Mouse (Mus musculus): ENCODE results near the gene Wdr83. TPM values are rescaled to one million over a fixed set of nuclear protein-coding genes. Genes with fewer than 3 reads are reported as not detected.
A peak's percentile ranks its signal among the peaks of the same experiment; 100 is the strongest.
"Not testable (repeated sequence)": the region's sequence is repeated elsewhere in the genome, so short reads cannot be mapped to it uniquely, and the experiment has no call there.

The Wdr83 gene
- 37.7 and 38.7 TPM in 2 replicates for polyA plus RNA-seq (2015; fragmentation: Nextera tagmentation; extraction: Ambion mirVana)

DNA sequence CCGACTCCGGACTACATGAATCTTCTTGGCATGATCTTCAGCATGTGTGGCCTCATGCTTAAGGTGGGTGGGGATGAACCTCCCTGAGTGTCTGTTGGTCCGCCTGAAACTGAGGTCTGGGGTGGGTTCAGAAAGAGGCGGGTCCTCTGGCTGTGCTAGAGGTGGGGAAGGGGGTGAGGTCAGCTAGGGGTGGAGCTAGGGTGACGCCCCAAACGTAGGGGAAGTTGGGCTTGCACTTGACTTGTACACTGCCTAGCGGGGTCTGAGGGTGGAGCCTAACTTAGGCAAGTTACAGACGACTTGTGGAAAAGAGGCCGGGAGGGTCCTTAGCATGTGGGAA lies at the start of gene Wdr83:
TSS of gene Wdr83 (minus strand) at position 91 of the 340 bp plus-strand sequence.
- H3K4me2 ChIP-seq = peak within 1 kb of the TSS; percentile 94
- H3K36me3 ChIP-seq = peaks cover 36% of the 10 kb centered on the region
- under 1% methylated on average over 9 of the region's 9 CpGs for WGBS
- peaks cover 41% of the 10 kb centered on the region for H3K4me1 ChIP-seq
- H3K9ac ChIP-seq = peak within 1 kb of the TSS; percentile 94
- peak; percentile 34; the same call in 1 of the 2 replicates for ATAC-seq (ENCODE audit: extremely low read depth, insufficient number of reproducible peaks, low FRiP score, low TSS enrichment)
- H3K27ac ChIP-seq (replicated peaks) = peak within 1 kb of the TSS; percentile 62
- H3K27me3 ChIP-seq (replicated peaks) = no peaks in the 10 kb centered on the region
- peak within 1 kb of the TSS; percentile 89 for H3K4me3 ChIP-seq
- no peaks in the 10 kb centered on the region for H3K9me3 ChIP-seq

GRCm38 (mm10) chr8:85123691-85124090 lies 42.6 kb upstream of the Wdr83 start:
- no peak for ATAC-seq (ENCODE audit: extremely low read depth, insufficient number of reproducible peaks, low FRiP score, low TSS enrichment)
- WGBS = 82% methylated on average over 8 of the region's 8 CpGs
- no peaks in the 10 kb centered on the region for H3K9me3 ChIP-seq
- no peaks in the 10 kb centered on the region for H3K27me3 ChIP-seq (replicated peaks)
- no peak overlapping the region for H3K27ac ChIP-seq (replicated peaks)
- H3K36me3 ChIP-seq = no peaks in the 10 kb centered on the region
- no peak overlapping the region for H3K4me3 ChIP-seq
- H3K4me2 ChIP-seq = no peak overlapping the region
- 0 out of 2 replicates have a peak, but pooled peaks cover 4% of the 10 kb centered on the region for H3K4me1 ChIP-seq
- no peak overlapping the region for H3K9ac ChIP-seq

DNA sequence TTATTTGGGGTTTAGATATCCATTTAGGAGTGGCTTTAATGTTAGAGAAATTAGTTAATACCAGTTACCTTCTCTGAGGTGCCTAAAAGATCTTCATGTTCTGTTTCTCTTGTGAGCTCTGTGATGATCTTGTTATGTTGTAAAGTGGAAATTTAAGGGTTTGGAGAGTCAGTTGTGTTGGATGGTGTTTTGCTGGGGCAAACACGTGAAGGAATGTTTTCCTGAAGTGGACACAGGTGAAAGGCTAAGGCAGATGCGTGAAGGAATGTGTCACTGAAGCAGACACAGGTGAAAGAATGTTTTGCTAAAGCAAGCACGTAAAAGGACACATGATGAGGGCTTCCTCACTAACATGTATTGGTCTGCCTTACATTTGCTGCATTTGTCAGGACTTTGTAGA lies 41.9 kb upstream of the Wdr83 start, which contains the start of gene Zfp791:
TSS of gene Zfp791 (minus strand) at position 101 of the 400 bp plus-strand sequence.
- ATAC-seq (ENCODE audit: extremely low read depth, insufficient number of reproducible peaks, low FRiP score, low TSS enrichment) = no peak
- 64% methylated on average over 3 of the region's 3 CpGs for WGBS
- Histone ChIP-seq H3K4me2 (no peak within 1 kb of the TSS), H3K9ac (no peak within 1 kb of the TSS), H3K36me3 (no peaks in the 10 kb centered on the region), H3K4me3 (no peak within 1 kb of the TSS), H3K27ac (replicated peaks) (no peak within 1 kb of the TSS), H3K4me1 (0 out of 2 replicates have a peak, but pooled peaks cover 4% of the 10 kb centered on the region), H3K9me3 (no peaks in the 10 kb centered on the region), H3K27me3 (replicated peaks) (no peaks in the 10 kb centered on the region)

DNA sequence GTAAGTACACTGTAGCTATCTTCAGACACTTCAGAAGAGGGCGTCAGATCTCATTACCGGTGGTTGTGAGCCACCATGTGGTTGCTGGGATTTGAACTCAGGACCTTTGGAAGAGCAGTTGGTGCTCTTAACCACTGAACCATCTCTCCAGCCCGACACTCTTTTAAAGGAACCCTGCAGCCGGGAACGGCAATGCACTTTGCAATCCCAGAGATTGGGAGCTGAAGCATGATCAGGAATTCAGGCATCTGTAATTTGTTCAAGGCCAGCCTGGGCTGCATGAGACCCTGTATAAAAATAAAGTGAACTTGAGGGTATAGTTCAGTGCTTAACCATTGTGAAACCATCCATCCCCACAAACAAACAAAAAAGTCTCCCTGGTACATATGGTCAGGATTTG lies 39.1 kb upstream of the Wdr83 start:
- H3K27ac ChIP-seq (replicated peaks); H3K9me3 ChIP-seq; H3K27me3 ChIP-seq (replicated peaks); H3K4me3 ChIP-seq; H3K4me2 ChIP-seq; H3K36me3 ChIP-seq; H3K9ac ChIP-seq; ATAC-seq (ENCODE audit: extremely low read depth, insufficient number of reproducible peaks, low FRiP score, low TSS enrichment); H3K4me1 ChIP-seq: not testable (repeated sequence)
- 67% methylated on average over 5 of the region's 5 CpGs for WGBS

DNA sequence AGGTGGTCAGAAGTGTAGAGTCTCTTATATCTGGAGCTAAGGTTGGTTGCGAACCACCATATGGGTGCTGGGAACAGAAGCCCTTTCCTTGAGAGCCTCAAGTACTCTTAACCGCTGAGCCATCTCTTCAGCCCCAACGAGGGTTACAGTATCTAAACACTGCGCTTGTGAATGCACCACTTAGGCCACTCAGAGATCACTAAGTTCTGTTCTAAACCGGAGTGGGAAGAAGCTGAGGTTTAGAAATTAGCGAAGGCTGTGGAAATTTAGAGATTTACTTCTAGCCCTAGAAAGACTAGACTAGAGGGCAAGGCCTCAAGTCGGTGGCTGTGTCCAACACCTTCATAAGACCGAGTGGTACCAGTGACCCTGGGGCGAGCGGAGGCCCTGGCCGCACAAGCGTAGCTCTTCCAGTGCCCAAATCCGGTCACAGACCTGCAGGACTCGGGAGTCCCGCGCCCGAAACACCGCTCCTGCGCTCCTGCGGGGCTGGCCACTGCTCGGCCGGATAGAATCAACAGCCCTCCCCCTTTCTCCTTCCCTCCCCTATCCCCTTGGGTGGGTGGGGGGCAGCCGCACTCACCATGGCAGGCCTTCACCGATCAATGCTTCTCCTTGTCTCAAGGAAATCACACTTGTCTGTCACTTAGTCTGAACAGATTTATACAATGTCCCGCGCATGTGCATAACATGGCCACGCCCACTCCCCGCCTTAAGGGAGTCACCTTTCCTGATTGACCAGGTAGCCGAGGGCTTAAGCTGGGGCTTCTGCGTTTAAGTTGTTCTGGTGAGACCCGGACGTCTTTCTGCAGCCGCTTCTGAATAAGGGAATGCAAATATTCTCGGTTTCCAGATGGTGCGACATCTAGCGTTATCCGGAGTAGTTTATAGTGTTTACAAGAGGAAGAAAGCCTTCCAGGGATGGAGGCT lies 38.2 kb upstream of the Wdr83 start:
- 6% methylated on average over 37 of the region's 37 CpGs for WGBS
- Histone ChIP-seq H3K27ac (replicated peaks) (peak overlapping the region; percentile 55), H3K9me3 (no peaks in the 10 kb centered on the region), H3K4me1 (0 out of 2 replicates have a peak, but pooled peaks cover 4% of the 10 kb centered on the region), H3K4me3 (peak overlapping the region; percentile 67), H3K9ac (peak overlapping the region; percentile 82), H3K4me2 (peak overlapping the region; percentile 74), H3K27me3 (replicated peaks) (no peaks in the 10 kb centered on the region), H3K36me3 (0 out of 2 replicates have a peak, but pooled peaks cover 2% of the 10 kb centered on the region)
- no peak for ATAC-seq (ENCODE audit: extremely low read depth, insufficient number of reproducible peaks, low FRiP score, low TSS enrichment)

DNA sequence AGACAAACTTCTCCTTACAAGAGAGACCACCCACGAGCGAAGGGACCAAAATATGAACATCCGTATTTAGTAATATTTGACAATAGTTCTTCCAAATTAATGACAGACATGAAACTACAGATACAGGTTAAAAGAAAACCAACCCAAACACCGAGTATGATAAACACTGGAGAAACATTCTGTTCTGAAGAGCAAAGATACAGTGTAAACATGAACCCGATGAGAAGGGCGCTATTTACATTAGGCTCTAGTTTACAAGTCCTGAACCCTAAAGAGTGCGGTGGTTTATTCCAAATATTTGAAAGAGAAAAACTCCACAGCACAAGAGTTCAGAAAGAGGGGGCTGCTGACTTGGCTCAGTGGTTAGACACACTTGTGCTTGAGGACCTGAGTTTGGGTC lies 35.9 kb upstream of the Wdr83 start:
- no peak for ATAC-seq (ENCODE audit: extremely low read depth, insufficient number of reproducible peaks, low FRiP score, low TSS enrichment)
- H3K9ac ChIP-seq = no peak overlapping the region
- H3K4me3 ChIP-seq = no peak overlapping the region
- H3K9me3 ChIP-seq = no peaks in the 10 kb centered on the region
- WGBS = 79% methylated on average over 7 of the region's 7 CpGs
- no peak overlapping the region for H3K27ac ChIP-seq (replicated peaks)
- H3K27me3 ChIP-seq (replicated peaks) = no peaks in the 10 kb centered on the region
- H3K36me3 ChIP-seq = peaks cover 12% of the 10 kb centered on the region
- no peak overlapping the region for H3K4me2 ChIP-seq
- 0 out of 2 replicates have a peak, but pooled peaks cover 4% of the 10 kb centered on the region for H3K4me1 ChIP-seq

DNA sequence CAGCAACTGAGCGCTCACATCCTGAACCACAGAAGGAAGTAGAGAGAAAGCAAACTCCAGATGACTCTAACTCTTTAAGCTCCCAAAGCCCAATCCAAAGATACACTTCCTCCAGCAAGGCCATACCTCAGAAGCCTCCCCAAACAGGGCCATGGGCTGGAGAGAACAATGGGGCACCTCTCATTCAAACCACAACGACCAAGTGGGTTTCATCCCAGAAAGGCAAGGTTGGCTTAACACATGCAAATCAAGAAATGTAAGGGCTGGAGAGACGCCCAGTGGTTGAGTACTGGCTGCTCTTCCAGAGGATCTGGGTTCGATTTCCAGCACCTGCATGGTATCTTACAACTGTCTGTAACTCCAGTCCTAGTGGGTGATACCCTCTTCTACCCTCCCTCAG lies 34.4 kb upstream of the Wdr83 start:
- H3K27me3 ChIP-seq (replicated peaks) = no peaks in the 10 kb centered on the region
- H3K36me3 ChIP-seq = peaks cover 27% of the 10 kb centered on the region
- H3K9me3 ChIP-seq = no peaks in the 10 kb centered on the region
- 72% methylated on average over 4 of the region's 4 CpGs for WGBS
- no peak overlapping the region for H3K9ac ChIP-seq
- no peak overlapping the region for H3K4me2 ChIP-seq
- no peak overlapping the region for H3K4me3 ChIP-seq
- H3K27ac ChIP-seq (replicated peaks) = no peak overlapping the region
- ATAC-seq (ENCODE audit: extremely low read depth, insufficient number of reproducible peaks, low FRiP score, low TSS enrichment) = no peak
- 0 out of 2 replicates have a peak, but pooled peaks cover 4% of the 10 kb centered on the region for H3K4me1 ChIP-seq

DNA sequence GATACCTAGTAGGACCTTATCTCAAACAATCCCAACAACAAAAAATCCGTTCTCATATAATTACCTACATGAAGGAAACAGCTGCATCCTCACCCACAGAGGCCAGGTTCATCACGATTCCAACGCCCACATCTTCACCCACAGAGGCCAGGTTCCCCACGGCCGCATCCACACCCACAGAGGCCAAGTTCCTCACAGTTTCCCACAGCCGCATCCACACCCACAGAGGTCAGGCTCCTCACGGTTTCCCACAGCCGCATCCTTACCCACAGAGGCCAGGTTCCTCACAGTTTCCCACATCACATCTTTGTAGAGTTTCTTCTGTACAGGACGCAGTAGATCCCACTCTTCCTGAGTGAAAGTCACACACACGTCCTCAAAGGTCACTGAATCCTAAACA lies 32.1 kb upstream of the Wdr83 start:
- H3K9ac ChIP-seq = no peak overlapping the region
- H3K36me3 ChIP-seq = peaks cover 44% of the 10 kb centered on the region
- no peaks in the 10 kb centered on the region for H3K4me1 ChIP-seq
- H3K27me3 ChIP-seq (replicated peaks) = no peaks in the 10 kb centered on the region
- no peak overlapping the region for H3K4me3 ChIP-seq
- WGBS = 89% methylated on average over 10 of the region's 10 CpGs
- H3K4me2 ChIP-seq = no peak overlapping the region
- no peak overlapping the region for H3K27ac ChIP-seq (replicated peaks)
- 0 out of 2 replicates have a peak, but pooled peaks cover 3% of the 10 kb centered on the region for H3K9me3 ChIP-seq
- no peak for ATAC-seq (ENCODE audit: extremely low read depth, insufficient number of reproducible peaks, low FRiP score, low TSS enrichment)

DNA sequence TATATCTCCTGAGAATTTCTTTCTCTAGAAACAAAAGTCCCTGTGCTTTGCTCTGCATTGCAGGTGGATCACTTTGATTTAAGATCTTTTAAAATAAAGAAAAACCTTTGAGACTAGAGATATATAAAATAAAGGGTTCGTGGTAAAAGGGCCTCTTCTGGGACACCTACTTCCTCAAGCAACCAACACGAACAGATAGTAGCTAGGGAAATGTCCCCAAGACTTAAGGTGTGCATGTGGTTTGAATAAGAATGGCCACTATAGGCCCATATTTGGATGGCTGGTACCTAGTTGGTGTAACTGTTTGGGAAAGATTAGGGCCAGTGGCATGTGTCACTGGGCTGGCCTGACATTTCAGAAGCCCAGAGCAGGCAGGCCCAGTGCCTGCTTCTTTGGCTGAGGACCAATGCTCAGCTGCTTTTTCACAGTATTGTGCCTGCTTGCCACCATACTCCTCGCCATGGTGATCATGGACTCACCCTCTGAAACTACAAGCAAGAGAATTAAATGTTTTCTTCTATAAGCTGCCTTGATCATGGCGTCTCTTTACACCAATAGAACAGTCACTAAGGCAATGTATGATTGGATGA lies 19.1 kb upstream of the Wdr83 start:
- H3K4me2 ChIP-seq = no peak overlapping the region
- H3K4me3 ChIP-seq = no peak overlapping the region
- no peak for ATAC-seq (ENCODE audit: extremely low read depth, insufficient number of reproducible peaks, low FRiP score, low TSS enrichment)
- H3K9me3 ChIP-seq = no peaks in the 10 kb centered on the region
- H3K9ac ChIP-seq = no peak overlapping the region
- no peaks in the 10 kb centered on the region for H3K27me3 ChIP-seq (replicated peaks)
- 72% methylated on average over 4 of the region's 4 CpGs for WGBS
- H3K4me1 ChIP-seq = no peaks in the 10 kb centered on the region
- H3K36me3 ChIP-seq = peaks cover 46% of the 10 kb centered on the region
- no peak overlapping the region for H3K27ac ChIP-seq (replicated peaks)

DNA sequence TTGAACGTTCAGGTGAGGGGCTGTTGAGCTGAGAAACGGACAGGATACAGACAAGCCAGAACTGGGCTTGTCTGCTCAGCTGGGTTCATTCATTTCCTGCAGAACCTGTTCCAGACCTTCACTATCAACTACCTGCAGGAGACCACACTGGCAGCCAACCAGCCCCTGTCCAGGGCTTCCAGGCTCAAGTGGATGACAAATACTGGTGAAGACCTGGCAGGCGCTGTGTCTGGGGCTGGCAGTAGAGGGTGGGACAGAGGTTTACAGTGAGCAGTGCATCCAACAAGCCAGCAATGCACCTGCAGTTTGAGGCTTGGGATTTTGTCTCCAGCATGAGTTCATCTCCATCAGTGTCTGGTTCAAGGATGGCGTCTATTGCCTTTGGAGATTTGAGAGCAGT lies 15.7 kb upstream of the Wdr83 start:
- Histone ChIP-seq H3K9me3 (no peaks in the 10 kb centered on the region), H3K4me2 (no peak overlapping the region), H3K27me3 (replicated peaks) (no peaks in the 10 kb centered on the region), H3K4me1 (no peaks in the 10 kb centered on the region), H3K4me3 (no peak overlapping the region), H3K36me3 (peaks cover 74% of the 10 kb centered on the region), H3K27ac (replicated peaks) (no peak overlapping the region), H3K9ac (no peak overlapping the region)
- WGBS = 79% methylated on average over 4 of the region's 4 CpGs
- no peak for ATAC-seq (ENCODE audit: extremely low read depth, insufficient number of reproducible peaks, low FRiP score, low TSS enrichment)

- peaks cover 80% of the 10 kb centered on the region for H3K36me3 ChIP-seq
- no peaks in the 10 kb centered on the region for H3K27me3 ChIP-seq (replicated peaks)
- H3K9ac ChIP-seq = no peak overlapping the region
- H3K4me2 ChIP-seq = no peak overlapping the region
- H3K9me3 ChIP-seq = no peaks in the 10 kb centered on the region
- H3K27ac ChIP-seq (replicated peaks) = no peak overlapping the region
- H3K4me3 ChIP-seq = no peak overlapping the region
- H3K4me1 ChIP-seq = no peaks in the 10 kb centered on the region
- ATAC-seq (ENCODE audit: extremely low read depth, insufficient number of reproducible peaks, low FRiP score, low TSS enrichment) = no peak
- 86% methylated on average over 16 of the region's 16 CpGs for WGBS
Observed at GRCm38 (mm10) chr8:85096196-85096595, 15.1 kb upstream of the Wdr83 start.
